Mouse (Mus musculus) adrenal gland, adult 8-10 months (tissue): ENCODE results near the gene Phc2. TPM values are rescaled to one million over a fixed set of nuclear protein-coding genes. Genes with fewer than 3 reads are reported as not detected.
"Not testable (repeated sequence)": the region's sequence is repeated elsewhere in the genome, so short reads cannot be mapped to it uniquely, and the experiment has no call there.

Experiments
- DNase-seq: peaks from one replicate; pipeline ENCODE4 v3.0.0; 2022
- total RNA-seq, 4 experiments: library from RNA; stranded (reverse); gene quantifications; 2 replicates each; pipeline ENCODE4 v1.2.4; 2022

The Phc2 gene
- total RNA-seq, 4 experiments from 2014 or later, result 73.1 to 83.0 (median 79.9) TPM

GRCm38 (mm10) chr4:128646762-128647161 is 7.7 kb upstream of the Phc2 start:
- no peak for DNase-seq

- no peak for DNase-seq
These were observed 5.8 kb upstream of the Phc2 start for GRCm38 (mm10) chr4:128648567-128649255.

DNA sequence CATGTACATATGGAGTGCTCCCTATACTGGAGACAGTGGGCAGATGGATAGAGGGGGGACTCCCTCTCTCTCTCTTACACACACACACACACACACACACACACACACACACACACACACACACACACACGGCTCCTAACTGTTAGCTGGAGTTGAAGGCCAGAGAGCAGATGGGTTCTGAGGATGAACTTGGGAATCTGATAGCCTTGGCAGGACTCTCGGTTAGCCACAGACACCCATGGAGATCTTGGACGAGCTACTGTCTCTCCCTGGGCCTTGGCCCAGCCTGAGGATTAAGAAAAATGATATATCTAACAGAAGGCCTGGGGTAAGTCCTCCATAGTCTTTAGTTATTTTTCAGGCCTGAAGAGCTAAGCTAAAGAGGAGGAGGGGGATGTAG is 3.0 kb upstream of the Phc2 start:
- no peak for DNase-seq

- peak; percentile 28 for DNase-seq
These were observed 1.8 kb upstream of the Phc2 start for GRCm38 (mm10) chr4:128652584-128653298.

DNA sequence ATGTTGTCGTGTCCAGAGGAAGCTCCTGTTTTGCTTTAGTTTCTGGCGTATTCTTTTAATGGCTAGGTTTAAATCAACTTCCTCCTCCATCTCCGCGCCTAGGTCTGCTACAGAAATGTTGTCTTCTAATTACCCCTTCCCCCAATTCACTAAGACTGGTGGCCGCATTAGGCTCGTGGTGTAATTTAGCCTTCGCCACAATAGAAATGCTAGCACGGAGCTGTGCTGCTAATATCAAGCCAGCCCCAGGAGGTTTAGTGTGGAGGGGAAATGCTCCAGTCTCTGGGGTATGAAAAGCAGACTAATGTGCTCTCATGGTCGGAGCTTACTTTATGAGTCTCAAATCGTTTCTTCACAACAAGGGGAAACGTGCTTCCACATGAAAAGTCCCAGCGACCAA is 944 bp downstream of the Phc2 start:
- DNase-seq, result no peak

DNA sequence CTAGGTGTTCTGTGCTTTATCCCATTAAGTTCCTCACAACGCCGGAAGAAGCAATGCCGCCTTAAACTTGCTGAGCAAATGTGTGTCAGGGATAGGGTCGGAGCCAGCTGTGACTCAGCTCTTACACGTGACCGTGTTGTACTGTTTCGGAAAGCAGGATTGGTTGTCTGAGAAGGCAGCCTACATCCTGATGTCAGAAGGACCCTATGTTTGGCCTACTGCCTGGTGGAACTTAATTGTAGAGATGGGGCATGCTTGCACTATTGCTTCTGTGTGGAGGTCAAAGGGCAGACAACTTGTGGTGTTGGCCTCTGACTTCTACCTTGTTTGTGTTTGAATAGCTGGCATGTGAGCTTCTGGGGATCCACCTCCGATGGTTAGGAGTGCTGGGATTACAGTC is 5.7 kb downstream of the Phc2 start:
- peak; percentile 21 for DNase-seq

- no peak for DNase-seq
These were observed 6.6 kb downstream of the Phc2 start for GRCm38 (mm10) chr4:128661063-128661462.

GRCm38 (mm10) chr4:128664002-128664401 is 9.5 kb downstream of the Phc2 start:
- no peak for DNase-seq

DNA sequence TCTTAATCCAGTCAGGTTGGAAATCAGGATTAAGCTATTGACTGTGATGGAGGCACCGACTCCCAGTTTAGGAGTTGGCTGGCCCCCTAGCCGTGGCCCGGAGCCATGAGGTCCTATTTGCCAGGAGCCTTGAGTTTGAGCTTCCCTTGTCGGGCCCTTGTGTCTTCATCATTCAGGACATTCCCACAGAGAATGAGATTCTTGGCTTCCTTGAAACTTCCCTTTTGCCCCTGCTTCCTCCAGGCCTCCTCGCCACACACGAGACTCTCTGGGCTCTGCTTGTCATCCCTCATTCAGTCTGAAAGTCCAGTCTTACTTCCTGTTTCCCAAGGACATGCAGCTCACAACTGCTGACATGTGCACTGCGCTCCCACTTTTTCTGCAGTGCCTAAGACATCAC is 11.9 kb downstream of the Phc2 start:
- not testable (repeated sequence) for DNase-seq

DNA sequence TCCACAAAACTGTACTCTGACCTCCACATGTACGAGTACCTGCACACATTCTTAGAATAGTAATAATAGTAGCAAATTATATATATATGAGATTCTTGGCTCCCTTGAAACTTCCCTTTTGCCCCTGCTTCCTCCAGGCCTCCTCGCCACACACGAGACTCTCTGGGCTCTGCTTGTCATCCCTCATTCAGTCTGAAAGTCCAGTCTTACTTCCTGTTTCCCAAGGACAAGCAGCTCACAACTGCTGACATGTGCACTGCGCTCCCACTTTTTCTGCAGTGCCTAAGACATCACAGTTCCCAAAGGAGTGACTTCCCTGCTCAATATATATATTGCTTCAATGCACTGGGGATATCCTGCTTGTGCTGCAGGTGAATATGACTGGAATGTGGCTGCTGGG is 12.7 kb downstream of the Phc2 start:
- DNase-seq, result not testable (repeated sequence)

DNA sequence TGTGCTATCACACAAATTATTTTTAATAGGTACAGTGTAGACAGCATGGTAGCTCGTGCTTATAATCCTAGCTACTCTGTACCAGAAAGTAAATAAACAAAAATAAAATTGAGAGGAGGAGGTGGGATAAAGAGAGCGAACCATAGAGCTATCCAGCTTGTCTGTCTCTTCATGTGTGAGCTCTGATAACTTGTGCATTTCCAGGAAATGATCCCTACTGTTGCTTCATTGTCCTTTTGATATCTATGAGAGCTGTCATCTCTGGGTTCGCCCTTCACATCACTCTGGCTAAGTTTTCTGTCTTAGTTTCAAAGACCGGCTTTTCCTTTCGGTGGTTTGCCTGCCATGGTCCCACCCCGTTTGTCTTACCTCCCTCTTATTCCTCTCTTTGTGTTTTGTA is 14.7 kb downstream of the Phc2 start:
- no peak for DNase-seq

GRCm38 (mm10) chr4:128670566-128671191 is 16.2 kb downstream of the Phc2 start:
- no peak for DNase-seq

- DNase-seq, result no peak
These were observed 18.0 kb downstream of the Phc2 start for GRCm38 (mm10) chr4:128672494-128672893.

DNA sequence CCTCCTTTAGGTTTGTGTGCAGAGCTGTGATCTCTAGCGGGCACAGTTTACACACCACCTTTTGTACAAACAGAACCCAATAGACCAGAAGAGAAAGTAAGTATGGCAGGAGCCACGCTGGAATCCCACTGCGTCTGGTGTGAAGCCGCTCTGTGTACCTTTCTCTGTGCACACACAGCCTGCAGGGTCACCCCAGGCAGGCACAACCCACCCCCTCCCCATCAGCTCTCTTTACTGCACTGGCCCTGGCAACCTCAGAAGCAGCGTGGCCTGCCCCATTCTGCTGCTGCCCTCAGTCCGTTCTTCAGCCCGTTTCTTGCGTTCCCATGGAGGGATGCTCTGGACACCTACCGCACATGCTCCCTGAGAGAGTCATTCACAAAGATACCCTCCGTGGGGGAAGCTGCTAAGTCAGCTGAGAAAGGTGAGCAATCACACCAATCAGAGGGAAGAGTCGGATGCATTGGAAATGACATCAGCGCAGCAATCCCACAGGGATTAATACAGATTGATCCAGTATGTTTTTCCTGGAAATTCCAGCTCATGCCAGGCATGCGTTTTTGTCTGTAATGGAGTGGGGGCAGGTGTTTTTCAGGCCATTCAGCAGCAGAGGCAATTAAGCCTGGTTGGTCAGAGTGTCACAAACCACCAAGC is 24.2 kb downstream of the Phc2 start:
- no peak for DNase-seq

- no peak for DNase-seq
These were observed 26.6 kb downstream of the Phc2 start for GRCm38 (mm10) chr4:128681126-128681525.

DNA sequence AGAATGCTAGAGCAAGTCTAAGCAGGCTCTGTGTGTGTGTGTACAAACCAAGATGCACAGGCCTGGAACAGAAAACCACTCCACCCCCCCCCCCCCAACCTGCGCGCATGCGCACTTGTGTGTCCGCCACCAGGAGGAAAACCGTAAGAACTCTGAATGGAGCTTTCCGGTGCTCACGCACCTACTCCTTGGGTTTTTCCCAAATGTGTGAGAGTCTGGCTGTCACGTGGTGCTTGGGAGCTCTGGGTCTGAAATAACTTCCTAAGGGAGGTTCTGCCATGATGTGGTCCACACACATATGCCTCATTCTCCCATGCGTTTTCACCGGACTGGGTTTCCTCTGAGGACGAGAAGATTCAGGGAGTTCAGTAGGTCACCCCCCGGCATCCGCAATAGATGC is 27.8 kb downstream of the Phc2 start:
- no peak for DNase-seq

GRCm38 (mm10) chr4:128683706-128684105 is 29.2 kb downstream of the Phc2 start:
- no peak for DNase-seq

- DNase-seq, result no peak
These were observed 29.6 kb downstream of the Phc2 start for GRCm38 (mm10) chr4:128684108-128684507.

DNA sequence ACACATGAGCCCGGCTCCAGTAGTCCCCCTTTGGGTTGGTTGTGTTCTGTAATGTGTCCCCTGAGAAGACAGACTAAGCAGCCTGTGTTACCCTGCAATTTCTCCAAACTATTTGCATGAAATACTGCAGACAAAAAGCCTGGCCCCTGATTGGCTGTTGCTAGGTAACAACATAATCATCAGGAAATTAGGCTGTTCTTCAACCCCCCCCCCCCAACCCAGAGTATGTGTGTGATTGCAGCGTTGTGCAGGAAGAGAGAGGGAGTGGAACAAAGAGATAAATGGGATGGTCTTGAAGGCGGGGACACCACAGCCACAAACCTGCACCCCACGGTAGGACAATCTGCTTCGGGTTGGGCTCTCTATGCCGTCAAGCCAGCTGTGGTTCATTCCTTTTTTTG is 34.0 kb downstream of the Phc2 start:
- no peak for DNase-seq

DNA sequence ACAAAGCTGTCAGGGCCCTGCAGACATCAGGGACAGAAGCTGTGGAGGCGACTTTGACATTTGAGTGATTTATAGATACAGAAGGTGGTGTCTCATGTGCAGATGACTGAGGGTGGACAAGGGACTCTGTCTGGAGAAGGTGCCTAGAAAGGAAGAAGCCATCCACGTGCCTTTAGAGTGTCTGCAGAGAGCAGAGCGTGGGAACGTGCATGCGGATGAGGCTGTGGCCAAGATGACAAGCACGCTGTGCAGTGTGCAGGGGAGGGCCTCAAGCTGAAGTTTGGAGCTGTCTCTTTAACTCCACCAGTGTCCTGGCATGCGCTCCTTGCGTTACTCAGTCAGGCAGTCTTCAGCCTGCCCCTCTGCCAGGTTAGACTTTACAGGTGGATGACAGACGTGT is 34.5 kb downstream of the Phc2 start:
- no peak for DNase-seq

DNA sequence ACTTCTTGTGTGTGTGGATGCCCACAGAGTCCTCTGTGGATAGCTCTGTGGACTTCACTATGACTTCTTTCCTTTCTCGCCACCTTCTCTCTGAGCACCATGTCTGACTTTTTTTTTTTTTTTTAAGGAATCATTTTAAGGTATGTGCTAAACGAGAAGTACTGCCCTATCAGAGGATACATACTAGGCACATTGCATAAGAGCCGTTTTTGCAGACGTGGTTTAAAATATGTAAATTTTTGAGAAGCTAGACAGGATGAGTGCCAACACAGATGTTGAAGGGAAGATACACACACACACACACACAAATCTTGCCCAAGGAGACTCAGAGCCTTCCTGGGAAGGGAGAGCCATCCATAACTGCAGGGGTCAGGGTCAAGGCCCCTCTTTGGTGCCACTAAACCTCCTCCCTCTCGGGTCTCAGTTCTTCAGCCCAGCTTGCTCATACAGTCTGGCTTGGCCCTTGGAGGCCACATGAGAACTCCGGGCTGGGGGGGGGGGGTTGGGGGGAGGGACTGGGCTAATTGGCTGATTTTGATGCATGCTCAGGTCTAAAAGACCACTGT is 35.3 kb downstream of the Phc2 start:
- DNase-seq, result no peak

- DNase-seq, result no peak
These were observed 36.7 kb downstream of the Phc2 start for GRCm38 (mm10) chr4:128691195-128691594.
